Mouse (Mus musculus) midbrain, embryonic 14.5 days (tissue): ENCODE measurements around the gene Ccng1. TPM values are rescaled to one million over a fixed set of nuclear protein-coding genes. Genes with fewer than 3 reads are reported as not detected.
A peak's percentile ranks its signal among the peaks of the same experiment; 100 is the strongest.

Source experiments
- ATAC-seq: fragments of 200-750 bp; cut with Nextera tagmentation; 2 replicates; pipeline ENCODE4 v1.8.0; 2017; ENCODE audit warnings: moderate number of reproducible peaks, moderate library complexity; ENCODE audit not compliant: low FRiP score, low TSS enrichment
- DNase-seq: peaks from one replicate; pipeline ENCODE4 v3.0.0-alpha.2; 2015
- H3K27ac ChIP-seq: fragments of 300-500 bp; sonication (generic); replicated peaks from 2 replicates; pipeline ENCODE4 v1.5.1; 2014; ENCODE audit warnings: mild to moderate bottlenecking, low read depth, low read length, moderate library complexity
- H3K27me3 ChIP-seq: fragments of 300-500 bp; sonication (generic); 2 replicates; pipeline ENCODE4 v1.6.1; 2014; ENCODE audit warnings: low read length, control low read depth, mixed read lengths; ENCODE audit not compliant: control insufficient read depth, insufficient read depth
- H3K36me3 ChIP-seq: fragments of 300-500 bp; sonication (generic); 2 replicates; pipeline ENCODE4 v1.6.1; 2014; ENCODE audit warnings: low read length, control low read depth; ENCODE audit not compliant: control insufficient read depth, insufficient read depth
- H3K4me1 ChIP-seq: fragments of 300-500 bp; sonication (generic); 2 replicates; pipeline ENCODE4 v1.6.1; 2014; ENCODE audit warnings: mild to moderate bottlenecking, antibody characterized with exemption, low read length, control low read depth; ENCODE audit not compliant: control insufficient read depth, insufficient read depth
- H3K4me2 ChIP-seq: fragments of 300-500 bp; sonication (generic); 2 replicates; pipeline ENCODE4 v1.6.1; 2014; ENCODE audit warnings: mild to moderate bottlenecking, low read length, moderate library complexity
- H3K4me3 ChIP-seq: fragments of 300-500 bp; sonication (generic); replicated peaks from 2 replicates; pipeline ENCODE4 v1.5.1; 2014; ENCODE audit warnings: low read depth, low read length
- H3K9ac ChIP-seq: fragments of 300-500 bp; sonication (generic); replicated peaks from 2 replicates; pipeline ENCODE4 v1.6.1; 2014; ENCODE audit warnings: mild to moderate bottlenecking, low read length, moderate library complexity
- H3K9me3 ChIP-seq: fragments of 300-500 bp; sonication (generic); 2 replicates; pipeline ENCODE4 v1.6.1; 2016; ENCODE audit warnings: low read length, control low read depth, mixed read lengths; ENCODE audit not compliant: control insufficient read depth
- WGBS: fragments of 180-500 bp; shearing (Covaris S2); extraction: QIAGEN DNeasy Blood & Tissue Kit; methylation state at CpG from one replicate; pipeline ENCODE4 v1.1.7; 2014; 5-methylcytosine and 5-hydroxymethylcytosine counted together
- polyA plus RNA-seq: library from polyadenylated mRNA; unstranded; fragments of >200 nt; fragmentation: Nextera tagmentation; extraction: Ambion mirVana; gene quantifications from 2 replicates; pipeline ENCODE4 v1.2.1, GENCODE M21; 2014

Gene Ccng1
- polyA plus RNA-seq, result 31.0 and 43.6 TPM in 2 replicates

DNA sequence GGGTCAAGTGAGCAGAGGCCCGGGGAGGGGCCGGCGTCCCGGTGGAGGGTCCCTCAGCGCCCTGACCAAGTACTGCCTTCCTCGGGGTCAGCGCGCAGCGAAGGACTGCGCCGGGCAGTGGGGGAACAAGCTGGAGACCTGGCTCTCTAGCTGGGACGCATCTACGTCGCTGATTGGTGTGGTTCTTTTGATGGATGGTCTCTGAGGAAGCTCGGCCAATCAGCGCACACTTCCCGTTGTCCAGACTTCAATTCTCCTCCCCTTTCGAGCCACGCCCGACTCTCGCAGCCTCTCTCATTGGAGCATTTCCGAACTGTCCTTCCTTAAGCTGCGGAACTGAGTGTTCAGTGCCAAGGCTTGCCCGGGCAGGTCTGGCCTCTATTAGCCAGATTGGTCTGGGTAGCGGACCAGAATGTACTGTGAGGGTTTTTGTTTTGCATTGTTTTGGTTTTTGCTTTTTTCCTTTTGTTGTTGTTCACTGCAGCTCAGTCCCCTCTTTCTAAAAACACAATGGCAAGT, at the start of gene Ccng1:
TSS of gene Ccng1 (minus strand) at position 203 of the 519 bp plus-strand sequence.
- Histone ChIP-seq H3K9ac (peak within 1 kb of the TSS; percentile 80), H3K36me3 (no peaks in the 10 kb centered on the region), H3K4me2 (peak within 1 kb of the TSS; percentile 79), H3K4me3 (peak within 1 kb of the TSS; percentile 83), H3K27me3 (no peaks in the 10 kb centered on the region), H3K4me1 (peaks cover 8% of the 10 kb centered on the region; the same call in 1 of the 2 replicates), H3K9me3 (no peaks in the 10 kb centered on the region), H3K27ac (peak within 1 kb of the TSS; percentile 55; the same call in 1 of the 2 replicates)
- ATAC-seq, result peak; percentile 100
- peak; percentile 95 for DNase-seq
- under 1% methylated on average over 25 of the region's 25 CpGs for WGBS

DNA sequence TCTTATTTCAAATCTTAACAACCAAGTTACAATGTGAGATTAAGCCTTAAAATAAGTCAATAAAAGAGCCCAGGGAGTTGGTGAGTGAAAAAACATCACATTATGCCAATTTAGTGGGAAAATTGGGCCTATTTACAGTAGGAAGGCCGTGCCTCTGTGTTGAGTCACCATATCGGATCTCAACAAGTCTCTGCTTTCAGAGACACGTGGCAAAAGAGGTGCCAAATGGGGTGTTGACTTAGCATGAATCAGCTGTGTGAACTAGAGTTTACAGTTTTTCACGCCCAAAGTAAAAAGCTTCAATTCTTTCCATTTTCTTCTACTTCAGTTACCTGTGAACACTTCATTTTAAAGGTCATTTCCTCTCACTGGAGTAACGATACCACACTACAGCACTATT, 35.2 kb upstream of the Ccng1 start:
- no peaks in the 10 kb centered on the region for H3K9me3 ChIP-seq
- 82% methylated on average over 5 of the region's 5 CpGs for WGBS
- no peaks in the 10 kb centered on the region for H3K36me3 ChIP-seq
- H3K27ac ChIP-seq, result no peak overlapping the region
- no peak for DNase-seq
- no peaks in the 10 kb centered on the region for H3K27me3 ChIP-seq
- H3K4me1 ChIP-seq, result no peaks in the 10 kb centered on the region
- no peak for ATAC-seq
- H3K9ac ChIP-seq, result no peak overlapping the region
- H3K4me2 ChIP-seq, result no peak overlapping the region
- no peak overlapping the region for H3K4me3 ChIP-seq

DNA sequence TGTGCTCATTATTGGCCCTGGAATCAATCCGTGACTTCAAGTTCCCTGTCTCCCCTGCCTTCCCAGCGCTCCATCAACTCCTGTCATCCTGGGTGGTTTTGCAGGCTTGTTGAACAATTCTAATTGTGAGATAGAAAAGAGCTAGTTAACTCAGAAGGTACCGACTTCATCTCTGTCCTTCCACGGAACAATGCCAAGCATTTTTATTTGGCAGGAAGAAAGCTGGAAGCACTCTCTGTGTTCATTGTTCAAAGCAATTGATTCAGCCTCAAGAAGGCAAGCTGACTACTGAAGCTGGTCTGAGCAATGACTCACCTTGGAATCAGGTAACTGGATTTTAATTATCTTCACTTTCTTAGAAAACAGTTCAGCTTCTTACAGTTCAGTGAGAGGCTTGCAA, 34.6 kb upstream of the Ccng1 start:
- Histone ChIP-seq H3K27me3 (no peaks in the 10 kb centered on the region), H3K36me3 (no peaks in the 10 kb centered on the region), H3K4me1 (no peaks in the 10 kb centered on the region), H3K9me3 (no peaks in the 10 kb centered on the region), H3K9ac (no peak overlapping the region), H3K4me3 (no peak overlapping the region), H3K27ac (no peak overlapping the region), H3K4me2 (no peak overlapping the region)
- 71% methylated on average over 4 of the region's 4 CpGs for WGBS
- no peak for ATAC-seq
- no peak for DNase-seq

DNA sequence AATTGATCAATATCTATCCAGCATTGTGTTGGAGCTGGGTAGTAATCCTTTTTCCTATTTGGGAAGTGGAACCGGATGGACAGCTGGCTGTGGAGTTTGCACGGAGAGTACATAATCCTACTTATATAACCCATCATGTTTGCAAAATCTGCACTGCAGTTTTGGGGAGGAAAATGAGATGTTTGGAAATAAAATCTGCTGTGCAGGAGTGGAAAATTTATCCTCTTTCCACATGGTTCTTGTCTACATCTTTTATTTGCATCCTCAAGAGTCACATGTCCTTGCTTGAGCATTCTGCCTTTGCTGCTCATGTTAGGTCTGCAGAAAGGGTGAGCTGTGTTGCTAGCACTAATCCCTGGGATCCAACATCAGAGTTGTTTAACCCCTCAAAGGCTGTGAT, 31.8 kb upstream of the Ccng1 start:
- H3K9me3 ChIP-seq, result no peaks in the 10 kb centered on the region
- H3K36me3 ChIP-seq, result no peaks in the 10 kb centered on the region
- no peak overlapping the region for H3K27ac ChIP-seq
- H3K4me2 ChIP-seq, result no peak overlapping the region
- H3K4me3 ChIP-seq, result no peak overlapping the region
- DNase-seq (no peak), ATAC-seq (no peak)
- H3K4me1 ChIP-seq, result no peaks in the 10 kb centered on the region
- WGBS, result 65% methylated on average over 2 of the region's 2 CpGs
- no peak overlapping the region for H3K9ac ChIP-seq
- H3K27me3 ChIP-seq, result no peaks in the 10 kb centered on the region

DNA sequence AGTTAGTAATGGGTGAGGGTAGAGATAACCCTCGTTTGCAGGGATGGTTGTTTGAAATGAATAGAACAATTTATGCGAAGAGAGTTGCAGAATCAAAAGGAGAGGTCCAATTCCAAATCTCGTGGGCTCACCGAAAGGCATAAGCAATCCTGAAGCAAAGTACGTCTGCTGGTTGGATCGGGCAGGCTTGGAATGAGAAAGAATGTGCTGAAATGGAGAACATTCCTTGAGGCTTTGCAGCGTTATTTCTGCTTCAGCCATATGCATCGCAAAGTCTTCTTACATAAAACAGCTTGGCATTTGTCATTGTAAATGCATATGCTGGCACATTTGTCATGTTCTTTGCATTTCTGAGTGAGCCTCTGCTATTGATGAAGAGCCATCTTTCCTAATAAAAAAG, 29.2 kb upstream of the Ccng1 start:
- Histone ChIP-seq H3K9ac (no peak overlapping the region), H3K27me3 (no peaks in the 10 kb centered on the region), H3K27ac (no peak overlapping the region), H3K9me3 (no peaks in the 10 kb centered on the region), H3K36me3 (no peaks in the 10 kb centered on the region), H3K4me2 (no peak overlapping the region), H3K4me1 (no peaks in the 10 kb centered on the region), H3K4me3 (no peak overlapping the region)
- ATAC-seq (no peak), DNase-seq (no peak)
- 81% methylated on average over 8 of the region's 8 CpGs for WGBS

DNA sequence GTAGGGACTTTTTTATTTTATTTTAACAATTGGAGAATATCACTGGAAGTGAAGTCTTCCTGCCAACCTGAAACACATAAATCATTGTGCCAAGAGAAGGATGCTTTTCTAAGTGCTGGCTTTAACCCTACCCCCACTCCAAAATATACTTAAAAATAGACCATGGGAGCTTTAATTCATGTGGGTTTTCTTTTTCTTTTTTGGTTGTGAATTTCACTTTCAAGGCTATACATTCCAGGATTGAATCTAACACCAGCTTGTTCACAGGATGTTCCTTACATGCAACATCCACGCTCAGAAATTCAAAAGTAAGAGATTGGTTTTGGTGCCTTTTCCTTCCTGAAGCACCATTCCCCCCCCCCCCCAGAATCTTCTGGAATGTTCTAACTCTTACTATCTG, 28.2 kb upstream of the Ccng1 start:
- Histone ChIP-seq H3K27ac (no peak overlapping the region), H3K27me3 (no peaks in the 10 kb centered on the region), H3K9me3 (no peaks in the 10 kb centered on the region), H3K9ac (no peak overlapping the region), H3K4me1 (no peaks in the 10 kb centered on the region), H3K36me3 (no peaks in the 10 kb centered on the region), H3K4me2 (no peak overlapping the region), H3K4me3 (no peak overlapping the region)
- no peak for ATAC-seq
- no peak for DNase-seq
- 95% methylated on average over 1 of the region's 1 CpGs for WGBS

DNA sequence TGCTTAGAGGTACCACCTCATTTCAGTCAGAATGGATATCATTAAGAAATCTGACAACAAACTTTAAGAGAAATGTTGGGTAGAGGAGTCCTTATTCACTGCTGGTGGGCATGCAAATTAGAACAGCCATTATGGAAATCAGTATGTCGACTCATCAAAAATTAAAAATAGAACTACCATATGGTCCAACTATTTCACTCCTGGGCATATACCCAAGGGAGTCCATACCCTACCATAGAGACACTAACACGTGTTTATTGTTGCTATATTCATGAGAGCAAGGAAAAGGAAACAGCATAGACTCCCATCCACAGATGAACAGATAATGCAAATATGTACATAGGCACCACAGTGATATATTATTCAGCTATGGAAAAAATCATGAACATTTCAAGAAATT, 26.7 kb upstream of the Ccng1 start:
- no peak overlapping the region for H3K4me2 ChIP-seq
- no peak overlapping the region for H3K9ac ChIP-seq
- DNase-seq (no peak), ATAC-seq (no peak)
- no peaks in the 10 kb centered on the region for H3K27me3 ChIP-seq
- H3K4me3 ChIP-seq, result no peak overlapping the region
- H3K9me3 ChIP-seq, result no peaks in the 10 kb centered on the region
- no peak overlapping the region for H3K27ac ChIP-seq
- no peaks in the 10 kb centered on the region for H3K36me3 ChIP-seq
- 58% methylated on average over 2 of the region's 2 CpGs for WGBS
- no peaks in the 10 kb centered on the region for H3K4me1 ChIP-seq

DNA sequence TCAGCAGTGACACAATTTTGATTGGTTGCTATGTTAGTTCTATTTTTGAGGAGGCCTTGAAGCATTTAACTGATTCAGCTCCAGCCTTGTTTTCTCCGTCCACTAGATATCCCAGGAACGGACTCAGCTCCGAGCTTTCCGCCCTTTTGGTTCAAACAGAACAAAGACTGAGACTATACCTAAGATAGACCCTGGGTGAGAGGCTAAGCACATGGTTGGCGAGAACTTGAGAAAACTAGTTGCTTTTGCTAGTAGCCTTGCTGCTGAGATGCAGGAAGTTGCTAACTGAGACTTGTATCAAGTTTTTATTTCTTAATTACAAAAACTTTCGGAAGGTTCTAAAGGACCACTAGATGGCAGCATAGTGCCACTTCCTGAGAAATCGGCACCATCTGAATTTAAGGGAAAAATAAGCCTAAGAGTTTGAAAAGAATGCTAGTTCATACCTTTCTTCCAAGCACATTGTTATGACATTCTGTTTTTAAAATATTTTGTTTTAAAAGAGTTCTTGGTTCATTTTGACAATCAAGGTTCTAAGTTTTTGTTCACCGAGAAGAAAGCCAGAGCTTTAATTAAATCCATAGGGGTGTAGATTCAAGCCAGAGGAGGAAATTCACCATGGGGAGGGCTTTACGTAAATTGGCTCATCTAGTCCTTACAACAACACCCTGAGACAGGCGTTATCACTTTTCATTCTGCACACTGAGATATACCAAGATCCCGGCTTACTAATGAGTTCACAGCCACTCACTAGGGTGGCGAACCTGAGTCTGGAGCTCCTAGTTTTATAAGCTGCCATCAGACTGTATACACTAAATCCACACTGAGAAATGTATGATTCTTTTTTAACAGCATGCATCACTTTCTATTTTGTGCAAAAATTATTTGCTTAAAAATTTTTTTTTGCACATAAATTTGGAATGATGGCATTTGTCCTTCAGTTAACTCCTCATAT, 20.5 kb upstream of the Ccng1 start:
- ATAC-seq, result no peak
- Histone ChIP-seq H3K27me3 (no peaks in the 10 kb centered on the region), H3K4me1 (no peaks in the 10 kb centered on the region), H3K9me3 (no peaks in the 10 kb centered on the region), H3K36me3 (no peaks in the 10 kb centered on the region), H3K27ac (no peak overlapping the region), H3K4me2 (no peak overlapping the region), H3K9ac (no peak overlapping the region), H3K4me3 (no peak overlapping the region)
- WGBS, result 59% methylated on average over 12 of the region's 12 CpGs
- DNase-seq, result peak; percentile 88

DNA sequence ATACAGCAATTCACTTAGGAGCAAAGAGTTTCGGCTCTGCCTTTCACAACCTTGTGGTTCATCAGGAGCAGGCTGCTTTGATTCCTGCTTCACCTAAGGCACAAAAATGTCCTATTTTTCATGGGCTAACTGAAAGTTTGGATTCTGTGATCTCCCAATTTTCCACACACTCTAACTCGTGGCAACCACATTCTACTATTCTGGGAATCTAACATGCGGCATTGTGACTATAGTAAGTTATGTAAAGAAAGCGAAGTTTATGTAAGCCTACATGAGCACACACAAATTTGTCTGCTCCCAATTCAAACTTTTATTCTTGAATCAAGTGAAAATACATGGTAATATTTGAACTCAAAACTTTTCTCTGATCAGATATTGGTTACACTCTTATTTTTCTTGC, 9.6 kb upstream of the Ccng1 start:
- no peak overlapping the region for H3K9ac ChIP-seq
- DNase-seq (no peak), ATAC-seq (no peak)
- H3K27me3 ChIP-seq, result no peaks in the 10 kb centered on the region
- H3K4me3 ChIP-seq, result no peak overlapping the region
- H3K9me3 ChIP-seq, result no peaks in the 10 kb centered on the region
- H3K27ac ChIP-seq, result no peak overlapping the region
- H3K4me1 ChIP-seq, result no peaks in the 10 kb centered on the region
- no peaks in the 10 kb centered on the region for H3K36me3 ChIP-seq
- no peak overlapping the region for H3K4me2 ChIP-seq
- 83% methylated on average over 4 of the region's 4 CpGs for WGBS
